Mouse (Mus musculus) heart, embryonic 15.5 days (tissue): Measurements from ENCODE around the gene Nebl. TPM values are rescaled to one million over a fixed set of nuclear protein-coding genes. Genes with fewer than 3 reads are reported as not detected.

Experiments
- ATAC-seq: fragments of 200-750 bp; cut with Nextera tagmentation; replicated peaks from 2 replicates; pipeline ENCODE4 v1.8.0; 2017; ENCODE audit warnings: low read depth, moderate TSS enrichment; ENCODE audit not compliant: insufficient number of reproducible peaks, insufficient read depth, low FRiP score
- H3K27ac ChIP-seq: fragments of 300-500 bp; sonication (generic); 2 replicates; pipeline ENCODE4 v1.5.1; 2015; ENCODE audit warnings: mild to moderate bottlenecking, inconsistent platforms
- H3K27me3 ChIP-seq: fragments of 300-500 bp; sonication (generic); 2 replicates; pipeline ENCODE4 v1.6.1; 2015; ENCODE audit warnings: inconsistent platforms
- H3K36me3 ChIP-seq: fragments of 300-500 bp; sonication (generic); 2 replicates; pipeline ENCODE4 v1.6.1; 2015; ENCODE audit warnings: mild to moderate bottlenecking, inconsistent platforms
- H3K4me1 ChIP-seq: fragments of 300-500 bp; sonication (generic); replicated peaks from 2 replicates; pipeline ENCODE4 v1.6.1; 2015; ENCODE audit warnings: inconsistent platforms
- H3K4me2 ChIP-seq: fragments of 300-500 bp; sonication (generic); 2 replicates; pipeline ENCODE4 v1.6.1; 2015; ENCODE audit warnings: inconsistent platforms, mild to moderate bottlenecking, moderate library complexity
- H3K4me3 ChIP-seq: fragments of 300-500 bp; sonication (generic); 2 replicates; pipeline ENCODE4 v1.5.1; 2015; ENCODE audit warnings: mild to moderate bottlenecking, inconsistent platforms
- H3K9ac ChIP-seq: fragments of 300-500 bp; sonication (generic); 2 replicates; pipeline ENCODE4 v1.6.1; 2015; ENCODE audit warnings: mild to moderate bottlenecking, inconsistent platforms
- H3K9me3 ChIP-seq: fragments of 300-500 bp; sonication (generic); replicated peaks from 2 replicates; pipeline ENCODE4 v1.6.1; 2016; ENCODE audit warnings: inconsistent platforms
- WGBS: fragments of 180-500 bp; shearing (Covaris S2); methylation state at CpG from one replicate; pipeline ENCODE4 v1.1.7; 2015; ENCODE audit warnings: mixed read lengths; 5-methylcytosine and 5-hydroxymethylcytosine counted together
- polyA plus RNA-seq: library from polyadenylated mRNA; unstranded; fragments of >200 nt; fragmentation: Nextera tagmentation; extraction: Ambion mirVana; gene quantifications from 2 replicates; pipeline ENCODE4 v1.2.1, GENCODE M21; 2015

Gene Nebl
- 200 and 237 TPM in 2 replicates for polyA plus RNA-seq

DNA sequence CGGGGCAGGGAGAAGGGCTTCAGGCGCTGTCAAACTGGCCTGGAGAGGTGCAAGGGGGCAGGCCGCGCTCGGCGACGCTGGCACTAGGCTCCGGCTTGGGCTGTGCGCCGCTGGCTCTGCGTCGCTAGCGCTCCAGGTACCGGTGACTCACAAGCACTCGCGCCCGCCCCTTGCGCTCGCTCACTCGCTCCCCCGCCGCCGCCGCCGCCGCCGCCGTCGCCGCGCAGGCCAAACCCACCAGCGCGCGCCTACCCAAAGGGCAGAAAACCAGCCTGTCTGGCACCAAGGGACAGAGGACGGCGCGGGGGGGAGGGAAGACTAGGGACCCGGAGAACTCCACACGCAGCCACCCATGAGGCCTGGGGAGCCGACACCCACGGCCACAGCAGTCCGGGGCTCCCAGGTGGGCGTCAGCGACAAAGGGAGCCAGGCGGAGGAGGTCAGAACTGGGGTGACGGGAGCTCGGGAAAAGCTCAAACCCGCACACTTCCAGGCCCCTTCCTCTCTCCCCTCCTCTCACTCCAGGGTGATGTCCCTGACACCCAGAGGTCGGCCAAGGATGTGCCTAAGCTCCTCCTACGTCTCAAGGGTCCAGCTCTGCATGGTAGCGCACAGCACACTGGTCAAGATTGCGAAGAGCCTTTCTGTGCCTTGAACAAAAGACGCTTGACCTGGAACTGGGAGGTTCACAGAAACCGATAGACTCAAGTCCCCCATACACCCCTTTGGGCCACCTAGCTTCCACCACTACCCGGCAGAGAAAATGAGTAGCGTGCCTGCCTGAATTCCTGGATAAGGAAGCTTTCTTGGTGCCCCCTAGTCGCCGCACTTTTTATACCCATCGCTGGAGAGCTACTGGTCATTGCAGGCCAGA, at the start of gene Nebl:
Gene Nebl, minus strand, starts transcription at position 508 of the 874 bp plus-strand sequence.
- H3K4me1 ChIP-seq, result peaks cover 16% of the 10 kb centered on the region
- ATAC-seq, result peak; percentile 73
- H3K4me3 ChIP-seq, result peak within 1 kb of the TSS; percentile 76
- no peaks in the 10 kb centered on the region for H3K9me3 ChIP-seq
- H3K27me3 ChIP-seq, result peaks cover 32% of the 10 kb centered on the region
- no peaks in the 10 kb centered on the region for H3K36me3 ChIP-seq
- WGBS, result under 1% methylated on average over 48 of the region's 59 CpGs
- peak within 1 kb of the TSS; percentile 66 for H3K9ac ChIP-seq
- H3K4me2 ChIP-seq, result peak within 1 kb of the TSS; percentile 100
- no peak within 1 kb of the TSS for H3K27ac ChIP-seq

DNA sequence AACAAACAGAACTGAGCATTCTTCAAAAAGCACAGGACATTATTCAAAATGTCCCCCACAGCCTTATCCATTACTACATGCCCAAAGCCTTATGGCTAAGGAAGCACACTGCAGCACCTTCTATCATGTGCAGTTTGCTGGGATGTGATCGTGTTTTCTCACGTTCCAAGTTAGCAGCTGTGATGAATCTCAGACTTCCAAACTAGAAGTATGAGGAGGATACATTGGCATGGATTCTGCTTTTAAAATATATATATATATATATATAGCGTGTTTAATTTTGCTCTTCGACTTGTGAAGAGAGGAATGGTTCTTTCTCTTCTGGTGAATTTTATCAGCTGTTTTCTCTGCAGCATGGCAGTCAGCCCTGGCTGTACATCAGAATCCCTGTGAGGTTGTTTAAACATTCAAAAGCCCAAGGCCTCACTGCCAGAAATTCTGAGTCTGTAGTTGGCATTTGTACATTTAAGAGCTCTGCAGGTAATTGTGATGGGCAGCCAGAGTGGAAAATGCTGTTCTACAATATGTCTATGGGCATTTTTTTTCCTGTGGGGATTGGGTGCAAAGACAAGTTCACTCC, 39.1 kb upstream of the Nebl start:
- no peak for ATAC-seq
- 77% methylated on average over 4 of the region's 4 CpGs for WGBS
- Histone ChIP-seq H3K4me1 (no peaks in the 10 kb centered on the region), H3K9ac (no peak overlapping the region), H3K4me3 (no peak overlapping the region), H3K27me3 (no peaks in the 10 kb centered on the region), H3K9me3 (no peaks in the 10 kb centered on the region), H3K27ac (no peak overlapping the region), H3K4me2 (no peak overlapping the region), H3K36me3 (no peaks in the 10 kb centered on the region)

DNA sequence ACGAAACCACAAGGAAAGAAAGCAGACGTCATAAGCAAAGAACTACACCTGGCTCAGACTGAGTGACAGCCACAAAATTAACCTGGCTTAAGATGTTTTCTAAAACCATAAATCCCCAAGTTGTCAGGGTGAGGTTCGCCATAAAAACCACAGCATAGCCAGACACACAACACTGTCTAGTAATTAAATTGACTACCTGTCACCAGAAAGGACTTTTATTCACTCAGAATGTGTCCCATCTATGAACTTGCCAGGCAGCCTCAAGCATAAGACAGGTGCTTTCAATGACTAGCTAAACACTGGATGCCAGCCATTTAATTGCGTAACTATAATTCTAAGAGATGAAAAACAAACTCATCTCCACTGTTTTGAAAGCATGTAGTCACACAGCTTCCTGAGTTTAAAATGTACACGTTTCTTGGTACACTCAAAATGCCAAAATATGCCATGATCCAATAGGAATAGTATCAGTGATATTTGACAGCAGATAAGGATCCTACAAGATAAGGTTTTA, 38.0 kb upstream of the Nebl start:
- Histone ChIP-seq H3K4me3 (no peak overlapping the region), H3K9me3 (no peaks in the 10 kb centered on the region), H3K27ac (no peak overlapping the region), H3K27me3 (no peaks in the 10 kb centered on the region), H3K4me1 (no peaks in the 10 kb centered on the region), H3K4me2 (no peak overlapping the region), H3K9ac (no peak overlapping the region), H3K36me3 (no peaks in the 10 kb centered on the region)
- no peak for ATAC-seq
- WGBS, result 71% methylated on average over 5 of the region's 5 CpGs

DNA sequence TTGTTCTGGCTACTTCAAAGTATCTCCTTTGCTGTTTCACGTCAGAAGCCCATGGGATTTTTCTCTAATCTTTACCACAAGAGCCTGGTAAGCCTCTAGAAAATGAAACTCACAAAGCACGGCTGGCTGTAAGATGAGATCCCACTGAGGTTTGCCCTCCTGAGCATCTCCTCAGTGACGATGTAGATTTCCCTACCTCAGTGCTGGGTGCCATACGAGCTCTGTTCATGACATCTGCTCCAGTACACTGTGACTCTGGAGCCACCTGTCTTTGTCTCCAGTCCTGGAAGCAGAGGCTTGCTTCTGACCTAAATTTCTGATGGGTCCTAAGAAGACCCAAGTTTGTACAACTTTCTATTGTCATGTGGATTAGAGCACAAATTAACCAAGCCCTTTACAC, 25.0 kb upstream of the Nebl start:
- Histone ChIP-seq H3K4me2 (no peak overlapping the region), H3K9me3 (no peaks in the 10 kb centered on the region), H3K27ac (no peak overlapping the region), H3K9ac (no peak overlapping the region), H3K4me3 (no peak overlapping the region), H3K27me3 (no peaks in the 10 kb centered on the region), H3K4me1 (no peaks in the 10 kb centered on the region), H3K36me3 (no peaks in the 10 kb centered on the region)
- 33% methylated on average over 4 of the region's 4 CpGs for WGBS
- no peak for ATAC-seq

DNA sequence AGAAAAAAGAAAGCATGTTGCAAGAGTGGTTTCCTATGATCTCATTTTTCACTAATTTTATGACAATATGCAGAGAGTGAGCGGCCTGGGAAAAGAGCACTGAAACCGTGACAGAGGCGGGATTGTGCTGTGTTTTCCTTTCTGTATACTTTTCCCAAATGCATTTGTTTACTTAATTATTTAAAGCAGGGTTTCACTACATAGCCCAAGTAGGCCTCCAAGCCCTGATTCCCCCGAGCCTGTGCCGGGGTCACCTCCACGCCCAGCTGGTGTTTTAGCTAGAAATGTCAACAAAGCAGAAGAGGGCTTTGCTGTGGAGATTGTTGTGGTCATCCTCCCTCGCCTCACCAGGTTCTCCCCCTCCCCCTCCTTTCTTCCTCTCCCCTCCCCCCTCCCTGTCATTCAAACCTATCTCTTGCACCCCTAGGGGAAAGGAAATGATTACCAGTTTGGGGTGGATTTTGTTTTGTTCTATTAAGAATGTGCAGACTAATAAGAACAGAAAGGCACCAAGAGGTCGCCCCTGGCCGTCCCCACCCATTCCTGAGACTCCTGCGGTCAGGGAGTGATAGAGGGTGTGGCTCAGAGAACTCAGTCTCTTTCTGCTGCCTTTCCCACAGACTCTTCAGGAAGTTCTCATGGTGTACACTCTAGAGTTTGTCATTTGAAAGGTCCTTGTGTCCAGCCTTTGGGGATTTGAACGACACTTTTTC, 10.9 kb upstream of the Nebl start:
- Histone ChIP-seq H3K9me3 (no peaks in the 10 kb centered on the region), H3K4me3 (peak overlapping the region; percentile 43), H3K4me2 (peak overlapping the region; percentile 64), H3K27me3 (no peaks in the 10 kb centered on the region), H3K9ac (no peak overlapping the region), H3K27ac (no peak overlapping the region), H3K4me1 (peaks cover 4% of the 10 kb centered on the region), H3K36me3 (no peaks in the 10 kb centered on the region)
- 23% methylated on average over 11 of the region's 11 CpGs for WGBS
- ATAC-seq, result no peak

DNA sequence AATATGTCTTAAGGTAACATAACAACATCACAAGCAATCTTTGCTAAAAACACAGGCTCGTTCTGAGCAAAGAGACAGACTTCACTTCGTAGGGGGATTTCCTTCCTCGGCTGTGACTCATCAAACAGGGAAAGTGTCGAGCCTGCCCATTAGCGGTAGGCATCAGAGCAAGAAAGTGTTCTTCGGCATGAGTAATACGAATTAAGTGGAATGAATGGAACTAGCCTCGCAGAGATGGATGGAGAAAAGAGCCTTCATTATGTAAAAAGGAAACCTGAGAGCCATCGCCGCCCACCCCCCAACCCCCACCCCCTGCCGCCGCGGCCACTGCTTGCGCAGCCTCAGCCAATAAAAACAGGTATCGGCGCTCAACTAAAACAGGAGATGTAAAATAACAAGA, 10.3 kb upstream of the Nebl start:
- peaks cover 4% of the 10 kb centered on the region for H3K4me1 ChIP-seq

DNA sequence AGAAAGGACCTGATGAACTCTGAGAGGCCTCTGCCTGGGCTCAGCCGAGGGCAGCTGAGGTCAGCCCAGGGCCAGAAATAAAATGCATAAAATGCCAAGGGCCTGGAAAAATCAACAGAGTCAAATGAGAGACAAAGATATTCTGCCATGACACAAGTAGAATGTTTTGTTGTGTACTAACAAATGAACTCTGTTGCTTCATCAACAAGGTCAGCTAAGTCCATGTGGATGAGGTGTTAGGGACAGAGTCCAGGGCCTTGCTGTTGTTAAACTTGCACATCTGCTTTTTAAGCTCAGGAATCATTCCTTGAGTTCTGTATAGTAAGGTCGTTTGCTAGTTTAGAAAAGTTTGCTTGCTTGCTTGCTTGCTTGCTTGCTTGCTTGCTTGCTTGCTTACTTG, 9.2 kb upstream of the Nebl start:
- WGBS, result 59% methylated on average over 2 of the region's 2 CpGs
- no peaks in the 10 kb centered on the region for H3K36me3 ChIP-seq
- H3K4me3 ChIP-seq, result no peak overlapping the region
- H3K9me3 ChIP-seq, result no peaks in the 10 kb centered on the region
- no peak overlapping the region for H3K9ac ChIP-seq
- no peaks in the 10 kb centered on the region for H3K27me3 ChIP-seq
- no peak for ATAC-seq
- peaks cover 4% of the 10 kb centered on the region for H3K4me1 ChIP-seq
- no peak overlapping the region for H3K4me2 ChIP-seq
- no peak overlapping the region for H3K27ac ChIP-seq

More for the DNA sequence above, 10.3 kb upstream of the Nebl start:
- Histone ChIP-seq H3K9me3 (no peaks in the 10 kb centered on the region), H3K4me3 (peak overlapping the region; percentile 43), H3K4me2 (peak overlapping the region; percentile 64), H3K27ac (no peak overlapping the region), H3K9ac (no peak overlapping the region), H3K27me3 (no peaks in the 10 kb centered on the region), H3K36me3 (no peaks in the 10 kb centered on the region)
- no peak for ATAC-seq
- 2% methylated on average over 16 of the region's 16 CpGs for WGBS

DNA sequence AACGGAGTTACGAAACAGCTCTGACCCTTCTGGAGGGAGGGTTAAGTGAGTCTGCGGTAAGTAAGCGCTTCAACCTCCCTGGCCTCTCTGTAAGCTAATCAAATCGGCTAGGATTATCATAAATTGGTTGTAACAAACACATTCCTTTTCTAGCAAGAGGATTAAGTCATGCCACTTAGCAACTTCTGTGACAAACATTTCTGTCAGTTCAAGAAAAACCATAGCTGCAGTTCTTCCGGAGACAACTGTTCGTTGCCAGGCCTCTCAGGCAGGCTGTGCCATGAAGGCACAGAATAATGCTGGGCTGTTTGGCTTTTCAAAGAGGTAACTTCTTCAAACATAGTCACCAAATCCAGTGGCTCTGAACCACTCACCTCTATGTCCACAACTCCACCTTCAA, 946 bp upstream of the Nebl start:
- Histone ChIP-seq H3K27ac (no peak overlapping the region), H3K9ac (no peak overlapping the region), H3K9me3 (no peaks in the 10 kb centered on the region), H3K4me1 (peaks cover 16% of the 10 kb centered on the region), H3K27me3 (peaks cover 32% of the 10 kb centered on the region), H3K4me2 (no peak overlapping the region), H3K36me3 (no peaks in the 10 kb centered on the region), H3K4me3 (0 out of 2 replicates have a peak overlapping the region, but pooled peaks have one; percentile 1)
- no peak for ATAC-seq
- WGBS, result 58% methylated on average over 7 of the region's 7 CpGs

DNA sequence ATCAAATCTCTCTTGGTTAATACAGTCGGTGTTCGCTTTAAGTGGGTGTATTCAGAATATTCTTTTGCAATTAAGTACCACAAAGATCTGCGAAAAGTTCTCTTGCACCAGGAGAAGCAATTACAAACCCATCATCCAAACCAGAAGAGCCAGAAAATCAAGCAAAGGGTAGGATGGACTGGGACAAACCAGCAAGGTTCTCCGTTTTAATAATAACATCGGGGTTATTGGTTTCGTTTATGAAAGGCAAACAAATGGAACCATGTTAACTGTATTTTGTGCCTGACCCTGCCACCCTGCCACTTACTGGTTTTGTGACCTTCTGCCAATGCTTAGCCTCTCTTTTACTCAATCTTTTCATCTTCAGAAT, 552 bp upstream of the Nebl start:
- Histone ChIP-seq H3K4me2 (peak overlapping the region; percentile 100), H3K4me3 (peak overlapping the region; percentile 76), H3K27ac (no peak overlapping the region), H3K9ac (no peak overlapping the region), H3K4me1 (peaks cover 16% of the 10 kb centered on the region), H3K27me3 (peaks cover 32% of the 10 kb centered on the region), H3K36me3 (no peaks in the 10 kb centered on the region), H3K9me3 (no peaks in the 10 kb centered on the region)
- no peak for ATAC-seq
- 19% methylated on average over 6 of the region's 6 CpGs for WGBS

DNA sequence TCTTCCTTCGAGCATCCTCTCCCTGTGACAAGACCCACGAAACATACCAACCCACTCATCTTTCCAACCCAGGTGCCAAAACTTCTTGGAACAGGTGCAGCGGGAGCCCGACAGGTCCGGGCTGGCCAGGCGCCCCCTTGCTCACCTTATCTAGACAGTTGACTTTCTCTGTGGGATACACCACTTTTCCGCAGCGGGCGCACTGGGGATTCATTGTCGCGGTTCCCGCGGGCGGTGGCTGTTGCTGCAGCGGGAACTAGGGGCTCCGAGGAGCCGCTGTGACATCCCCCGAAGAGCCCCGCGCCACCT, 662 bp downstream of the Nebl start:
- H3K4me3 ChIP-seq, result peak overlapping the region; percentile 76
- peak overlapping the region; percentile 66 for H3K9ac ChIP-seq
- H3K9me3 ChIP-seq, result no peaks in the 10 kb centered on the region
- WGBS, result under 1% methylated on average over 20 of the region's 20 CpGs
- H3K4me2 ChIP-seq, result peak overlapping the region; percentile 100
- H3K4me1 ChIP-seq, result peaks cover 16% of the 10 kb centered on the region
- peaks cover 32% of the 10 kb centered on the region for H3K27me3 ChIP-seq
- ATAC-seq, result no peak; the same call in 1 of the 2 replicates
- H3K27ac ChIP-seq, result no peak overlapping the region
- no peaks in the 10 kb centered on the region for H3K36me3 ChIP-seq
